Mouse (Mus musculus): Measurements from ENCODE around the gene Ap3b2.
A peak's percentile ranks its signal among the peaks of the same experiment; 100 is the strongest.

Ap3b2 gene

DNA sequence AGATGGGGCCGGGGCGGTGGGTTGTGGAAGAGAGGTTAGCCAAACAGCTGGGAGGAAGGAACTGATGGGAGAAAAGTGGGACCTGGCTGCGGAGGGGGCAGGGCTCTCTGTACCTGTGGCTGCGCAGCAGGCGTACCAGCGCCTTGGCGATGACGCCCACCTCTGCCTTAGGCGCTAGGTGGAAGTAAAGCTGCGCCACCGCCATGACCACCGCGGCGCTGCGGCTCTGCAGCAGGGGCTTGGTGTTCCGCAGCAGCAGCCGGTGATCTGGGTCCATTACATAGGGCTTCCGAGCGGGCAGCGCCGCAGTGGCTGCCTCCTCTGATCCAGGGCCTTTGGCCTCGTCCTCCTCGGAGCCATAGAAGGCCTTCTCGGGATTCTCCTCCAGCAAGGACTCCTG is 16.9 kb downstream of the Ap3b2 start:
- DNase-seq (ENCODE audit: low read depth): no peak

DNA sequence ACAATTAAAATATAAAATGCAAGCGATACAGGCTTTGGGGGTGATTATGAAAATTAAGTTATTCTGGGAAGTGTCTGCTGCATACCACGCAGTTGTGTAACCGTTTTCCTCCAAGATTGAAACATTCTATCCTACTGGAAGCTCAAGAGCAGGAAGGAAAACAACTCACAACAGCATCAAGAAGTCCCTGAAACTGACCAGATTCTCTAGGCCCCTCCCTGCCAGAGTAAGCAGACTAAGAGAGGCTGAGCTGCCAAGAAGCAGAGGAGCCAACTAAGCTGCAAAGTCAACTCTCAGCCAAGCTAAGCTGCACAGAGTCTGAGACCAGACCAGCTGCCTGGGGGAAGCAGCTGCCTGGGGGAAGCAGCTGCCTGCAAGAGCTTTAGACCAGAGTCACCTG is 18.5 kb downstream of the Ap3b2 start:
- no peak for DNase-seq (ENCODE audit: low read depth)

DNA sequence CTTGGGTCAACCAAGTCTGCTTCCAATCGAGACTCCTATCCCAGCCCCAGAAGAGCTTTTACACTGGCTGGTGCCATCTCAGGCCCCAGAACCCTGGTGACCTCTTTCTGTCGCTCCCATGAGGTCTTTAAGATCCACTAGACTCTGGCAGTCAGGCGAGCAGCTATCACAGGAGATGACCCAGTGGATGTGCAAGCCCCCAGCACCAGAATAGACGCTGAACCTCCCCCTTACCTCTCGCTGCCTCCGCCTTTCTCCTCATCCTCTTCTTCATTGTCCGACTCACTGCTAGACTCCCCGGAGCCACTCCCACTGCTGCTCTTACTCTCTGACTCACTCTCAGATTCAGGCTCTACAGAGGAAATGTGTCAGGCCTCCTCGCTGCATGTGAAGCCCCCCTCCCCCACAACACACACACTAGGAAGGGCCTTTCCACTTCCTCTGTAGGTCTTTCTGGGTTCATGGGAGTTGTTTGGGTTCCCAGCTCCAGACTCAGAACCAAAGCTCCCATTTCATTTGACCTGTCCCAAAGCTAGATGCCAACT is 28.7 kb downstream of the Ap3b2 start:
- DNase-seq (ENCODE audit: low read depth): peak; percentile 67

DNA sequence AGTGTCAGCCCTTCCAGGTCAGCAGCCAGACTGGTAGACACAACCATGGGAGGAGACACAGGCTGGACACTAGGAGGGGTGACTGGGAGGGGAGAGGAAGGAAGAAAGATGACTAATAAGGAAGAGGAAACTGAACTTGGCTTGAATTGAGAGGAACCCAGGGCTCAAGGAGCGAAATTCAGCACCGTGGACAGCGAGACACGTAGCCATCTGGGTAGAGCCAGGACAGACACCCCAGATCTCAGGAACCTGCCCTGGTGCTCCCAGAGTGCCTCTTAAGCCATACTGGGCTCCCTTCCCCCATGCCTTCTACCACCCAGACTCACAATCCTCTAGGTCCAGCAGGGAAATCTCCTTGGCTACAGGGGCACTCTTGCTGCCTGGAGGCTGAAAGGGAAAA is 29.6 kb downstream of the Ap3b2 start:
- peak; percentile 86 for DNase-seq (ENCODE audit: low read depth)

DNA sequence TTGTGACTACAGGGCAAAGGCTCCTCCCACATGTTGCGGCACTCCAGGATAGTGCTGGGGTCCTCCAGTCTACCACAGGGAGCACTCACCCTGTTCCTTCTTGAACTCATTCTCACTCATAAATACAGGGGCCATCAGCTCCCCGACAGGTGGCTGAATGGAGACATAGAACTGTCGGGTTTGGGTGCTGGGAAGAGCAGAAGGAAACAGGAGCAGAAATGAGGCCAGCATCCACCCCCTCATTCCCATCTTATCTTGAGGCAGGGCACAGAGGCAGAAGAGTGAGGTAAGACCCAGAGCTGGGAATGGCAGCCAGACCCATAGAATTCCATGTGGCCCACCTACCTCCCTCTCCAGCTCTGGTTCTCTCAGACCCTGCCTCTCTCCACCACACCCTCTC is 30.9 kb downstream of the Ap3b2 start:
- DNase-seq (ENCODE audit: low read depth): no peak

DNA sequence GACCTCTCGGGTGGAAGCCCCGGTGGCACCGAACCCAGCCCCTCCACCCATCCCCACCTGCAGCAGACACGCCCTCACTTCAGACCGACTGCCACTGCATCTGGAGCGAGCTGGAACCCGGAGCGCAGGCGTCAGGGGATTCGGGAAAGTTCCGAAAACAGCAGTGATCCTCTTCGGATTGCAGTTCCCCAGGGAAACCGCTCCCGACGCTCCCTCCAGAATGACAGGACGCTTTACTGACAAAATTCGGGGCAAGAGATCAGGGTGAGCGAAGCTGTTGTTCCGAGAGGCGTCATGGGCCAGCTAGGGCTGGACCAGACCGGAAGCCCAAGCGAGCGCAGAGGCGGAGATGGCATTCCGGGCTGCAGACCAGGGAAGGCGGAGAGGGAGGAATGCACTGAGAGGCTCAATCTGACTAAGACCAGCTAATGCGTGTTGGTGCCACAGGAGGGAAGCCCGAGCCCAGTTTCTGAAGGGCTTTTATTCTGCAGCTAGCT is 38.5 kb downstream of the Ap3b2 start, which contains the start of gene Cpeb1:
Gene Cpeb1, minus strand, starts transcription at position 311 of the 497 bp plus-strand sequence.
- peak; percentile 93 for DNase-seq (ENCODE audit: low read depth)

DNA sequence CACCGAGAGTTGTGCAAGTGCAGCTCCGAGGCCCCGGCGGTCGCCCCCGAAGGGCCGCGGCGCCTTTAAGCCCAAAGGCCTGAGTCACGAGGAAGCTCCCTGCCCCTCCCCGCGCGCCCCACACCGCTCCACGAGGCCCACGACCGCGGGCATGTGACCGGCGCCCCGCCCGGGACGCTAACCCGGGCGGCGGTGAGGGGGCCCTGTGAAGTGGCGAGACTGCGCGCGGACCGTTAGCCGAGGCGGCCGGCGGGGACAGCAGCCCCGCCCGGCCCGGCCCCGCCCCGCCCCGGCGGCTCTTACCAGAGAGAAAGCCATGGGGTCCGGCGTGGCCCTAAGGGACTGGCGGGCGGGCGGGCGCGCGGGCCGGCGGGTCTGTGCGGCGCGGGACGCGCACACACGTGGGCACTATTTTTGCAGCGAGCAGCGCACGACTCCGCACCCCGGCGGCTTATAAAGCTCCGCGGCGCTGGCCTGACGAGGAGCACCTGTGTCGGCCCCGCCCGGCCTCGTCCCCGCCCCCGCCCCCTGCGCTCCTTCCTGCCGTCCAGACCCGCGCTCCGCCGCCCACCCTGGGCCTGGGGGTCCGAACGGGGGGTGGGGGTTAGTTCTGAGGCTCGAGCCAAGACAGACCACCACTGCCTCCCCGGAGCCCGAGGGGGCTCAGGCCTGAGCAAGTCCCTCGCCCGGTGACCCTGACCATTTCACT is 39.2 kb downstream of the Ap3b2 start:
- peak; percentile 63 for DNase-seq (ENCODE audit: low read depth)

DNA sequence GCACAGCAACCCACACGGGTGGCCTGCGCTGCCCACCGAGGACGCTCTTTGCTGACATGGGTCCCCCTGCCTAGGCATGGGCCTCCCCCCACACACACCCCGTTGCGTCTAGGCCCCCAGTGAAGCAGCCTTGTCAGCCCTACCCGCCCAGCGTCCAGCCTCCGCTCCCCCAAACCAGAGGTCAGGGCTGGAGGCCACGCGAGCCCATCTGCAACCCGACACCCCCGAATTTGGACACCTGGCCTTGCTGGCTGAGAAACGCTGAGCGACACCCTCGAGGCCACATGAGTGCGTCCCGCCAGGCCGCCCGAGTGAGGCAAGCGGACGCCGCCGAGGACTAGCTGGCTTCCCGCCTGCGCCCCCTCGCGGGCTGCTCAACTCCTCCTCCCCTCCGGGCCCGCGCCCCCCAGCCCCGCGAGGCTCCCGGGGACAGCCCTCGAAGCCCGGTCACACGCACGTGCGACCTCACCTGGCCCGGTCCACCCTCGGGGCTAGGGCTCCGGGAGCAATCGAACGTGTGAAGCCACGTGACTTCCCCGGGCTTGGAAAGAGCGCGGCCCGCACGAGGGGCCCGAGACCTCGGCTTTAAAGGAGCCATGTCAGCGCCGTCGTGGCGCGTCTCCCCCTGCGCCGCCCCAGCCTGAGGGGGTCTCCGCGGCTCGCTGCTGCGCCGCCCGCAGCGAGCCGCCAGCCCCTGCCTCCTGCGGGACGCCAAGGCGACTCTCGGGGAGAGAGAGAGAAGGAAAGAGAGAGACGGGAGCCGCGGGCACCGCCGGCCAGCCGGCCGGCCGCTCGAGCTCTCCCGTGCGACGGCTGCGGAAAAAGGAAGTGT is 40.1 kb downstream of the Ap3b2 start:
- DNase-seq (ENCODE audit: low read depth): no peak

DNA sequence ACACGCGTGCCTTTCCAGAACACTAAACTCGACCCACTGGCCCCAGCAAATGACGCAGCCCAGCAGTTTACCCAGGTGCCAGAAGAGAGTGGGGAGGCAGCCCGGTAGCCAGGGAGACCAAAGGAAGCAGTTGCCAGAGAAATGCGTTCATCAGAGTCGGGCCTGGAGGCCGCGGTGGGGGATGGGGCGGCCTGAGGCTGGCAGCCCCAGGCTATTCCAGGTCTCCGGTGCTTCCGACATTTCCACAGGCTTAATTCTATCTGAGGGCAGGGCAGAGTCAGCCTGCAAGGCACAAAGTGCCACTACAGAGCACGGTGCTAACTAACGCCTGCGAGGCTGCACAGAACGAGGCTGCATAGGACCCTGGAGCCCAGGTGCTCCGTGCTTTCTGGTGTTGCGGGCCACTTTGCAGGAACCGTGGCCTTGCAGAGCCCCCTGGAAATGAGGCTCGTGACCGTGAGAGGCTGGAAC is 40.7 kb downstream of the Ap3b2 start:
- peak; percentile 24 for DNase-seq (ENCODE audit: low read depth)
